Mouse (Mus musculus) heart, postnatal 0 days (tissue): ENCODE measurements around the gene Rtbdn. TPM values are rescaled to one million over a fixed set of nuclear protein-coding genes. Genes with fewer than 3 reads are reported as not detected.

Source experiments
- ATAC-seq: fragments of 200-750 bp; cut with Nextera tagmentation; 2 replicates; pipeline ENCODE4 v1.8.0; 2017; ENCODE audit warnings: low read depth, moderate number of reproducible peaks, moderate library complexity; ENCODE audit not compliant: insufficient read depth
- DNase-seq: peaks from one replicate; pipeline ENCODE4 v3.0.0-alpha.2; 2016; ENCODE audit warnings: low spot score
- H3K27ac ChIP-seq: fragments of 300-500 bp; sonication (generic); 2 replicates; pipeline ENCODE4 v1.5.1; 2014; ENCODE audit warnings: low read depth, mild to moderate bottlenecking
- H3K27me3 ChIP-seq: fragments of 300-500 bp; sonication (generic); 2 replicates; pipeline ENCODE4 v1.6.1; 2014; ENCODE audit warnings: low read length, mixed read lengths; ENCODE audit not compliant: control insufficient read depth, insufficient read depth
- H3K36me3 ChIP-seq: fragments of 300-500 bp; sonication (generic); replicated peaks from 2 replicates; pipeline ENCODE4 v1.6.1; 2014; ENCODE audit warnings: low read length, mixed read lengths; ENCODE audit not compliant: control insufficient read depth, insufficient read depth
- H3K4me1 ChIP-seq: fragments of 300-500 bp; sonication (generic); 2 replicates; pipeline ENCODE4 v1.6.1; 2014; ENCODE audit warnings: antibody characterized with exemption; ENCODE audit not compliant: control insufficient read depth, insufficient read depth
- H3K4me2 ChIP-seq: fragments of 300-500 bp; sonication (generic); 2 replicates; pipeline ENCODE4 v1.6.1; 2014; ENCODE audit warnings: low read depth, mild to moderate bottlenecking, low read length, moderate library complexity
- H3K4me3 ChIP-seq: fragments of 300-500 bp; sonication (generic); 2 replicates; pipeline ENCODE4 v1.5.1; 2014; ENCODE audit warnings: low read depth, low read length
- H3K9ac ChIP-seq: fragments of 300-500 bp; sonication (generic); replicated peaks from 2 replicates; pipeline ENCODE4 v1.6.1; 2014; ENCODE audit warnings: low read depth, low read length, mixed read lengths
- H3K9me3 ChIP-seq: fragments of 300-500 bp; sonication (generic); replicated peaks from 2 replicates; pipeline ENCODE4 v1.6.1; 2016; ENCODE audit warnings: low read length; ENCODE audit not compliant: control insufficient read depth
- CTCF ChIP-seq: IDR thresholded peaks from 2 replicates; pipeline ENCODE4 v1.5.1; 2016; ENCODE audit warnings: antibody characterized with exemption, control low read depth, low read depth
- EP300 ChIP-seq: IDR thresholded peaks from 2 replicates; pipeline ENCODE4 v1.6.1; 2016; ENCODE audit warnings: antibody characterized with exemption, low read depth
- WGBS: fragments of 180-500 bp; shearing (Covaris S2); extraction: QIAGEN DNeasy Blood & Tissue Kit; methylation state at CpG from one replicate; pipeline ENCODE4 v1.1.7; 2014; 5-methylcytosine and 5-hydroxymethylcytosine counted together
- polyA plus RNA-seq: library from polyadenylated mRNA; unstranded; fragments of >200 nt; fragmentation: Nextera tagmentation; extraction: Ambion mirVana; gene quantifications from 2 replicates; pipeline ENCODE4 v1.2.1, GENCODE M21; 2015
- total RNA-seq: library from RNA; depleted of rRNA; stranded (reverse); fragments of >200 nt; gene quantifications from 2 replicates; pipeline ENCODE4 v1.2.3, GENCODE M21; 2014; ENCODE audit warnings: low replicate concordance

Rtbdn gene
- total and polyA plus RNA-seq, 2 experiments from 2014 or later, result 0.10 TPM; not detected in 1

DNA sequence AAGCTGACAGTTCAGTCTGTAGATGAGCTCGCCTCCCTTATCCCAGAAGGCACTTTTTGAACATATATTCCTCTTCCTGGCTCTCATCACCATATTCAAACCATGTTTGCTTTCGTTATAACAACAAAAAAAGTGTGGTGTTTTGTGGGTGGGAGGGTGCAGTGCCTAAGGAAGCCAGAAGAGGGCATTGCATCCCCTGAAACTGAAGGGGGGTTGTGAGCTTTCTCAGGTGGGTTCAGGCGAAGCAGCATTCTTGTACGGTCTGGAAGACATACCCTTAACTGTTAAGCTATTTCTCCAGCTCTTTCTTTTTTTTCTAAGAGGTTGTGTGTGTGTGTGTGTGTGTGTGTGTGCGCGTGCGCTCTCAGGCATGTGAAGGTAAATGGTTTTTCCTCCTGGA lies 28.6 kb downstream of the Rtbdn start:
- DNase-seq (peak; percentile 72), ATAC-seq (no peak)
- no peak overlapping the region for H3K9ac ChIP-seq
- H3K27ac ChIP-seq, result 0 out of 2 replicates have a peak overlapping the region, but pooled peaks have one; percentile 92
- WGBS, result 40% methylated on average over 7 of the region's 7 CpGs
- H3K4me1 ChIP-seq, result peaks cover 24% of the 10 kb centered on the region
- H3K27me3 ChIP-seq, result no peaks in the 10 kb centered on the region
- no peak overlapping the region; the same call in 1 of the 2 replicates for H3K4me3 ChIP-seq
- H3K36me3 ChIP-seq, result peaks cover 30% of the 10 kb centered on the region
- H3K9me3 ChIP-seq, result no peaks in the 10 kb centered on the region
- TF ChIP-seq EP300 (0 out of 2 replicates have a peak, but pooled peaks have one; percentile 18), CTCF (peak; percentile 86)
- H3K4me2 ChIP-seq, result peak overlapping the region; percentile 92; the same call in 1 of the 2 replicates

DNA sequence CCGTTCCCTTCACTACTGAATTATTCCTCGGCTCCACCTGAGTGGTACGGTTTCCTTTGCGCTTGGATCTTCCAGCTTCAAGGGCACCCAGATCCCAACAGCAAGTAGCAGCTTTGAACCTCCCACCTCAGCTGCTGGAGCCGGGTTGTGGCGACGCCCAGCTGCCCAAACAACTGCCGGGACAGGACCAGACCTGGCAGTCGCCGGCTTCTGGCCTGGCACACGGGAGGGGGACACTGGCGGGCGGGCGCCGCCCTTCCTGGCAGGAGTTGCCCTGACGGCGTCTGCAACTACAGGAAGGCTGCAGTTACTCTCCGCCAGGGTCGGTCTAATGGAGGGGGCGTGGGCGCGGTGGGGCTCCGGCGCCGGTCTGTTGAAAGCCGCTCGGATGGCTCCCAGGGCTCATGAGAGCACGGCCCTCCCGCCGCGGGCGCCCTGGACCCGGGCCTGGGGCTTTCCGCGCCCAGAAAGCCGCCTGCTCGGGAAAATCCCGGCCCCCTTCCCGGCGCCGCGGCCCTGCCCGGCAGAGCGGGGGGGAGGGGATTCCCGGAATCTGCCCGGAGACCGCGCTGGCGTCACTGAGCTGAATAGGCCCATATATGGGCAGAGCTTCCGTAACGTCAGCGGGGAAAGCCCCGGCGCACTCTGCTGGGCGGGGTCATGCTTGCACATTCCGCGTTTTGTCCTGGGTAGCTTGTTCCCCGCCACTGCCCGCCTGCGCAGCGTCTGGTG lies 29.4 kb downstream of the Rtbdn start:
- Histone ChIP-seq H3K4me2 (peak overlapping the region; percentile 92), H3K4me1 (peaks cover 25% of the 10 kb centered on the region), H3K9me3 (no peaks in the 10 kb centered on the region), H3K27me3 (no peaks in the 10 kb centered on the region), H3K4me3 (peak overlapping the region; percentile 63), H3K36me3 (peaks cover 27% of the 10 kb centered on the region), H3K9ac (peak overlapping the region; percentile 67), H3K27ac (peak overlapping the region; percentile 92)
- ATAC-seq, result peak; percentile 71
- DNase-seq, result peak; percentile 93
- TF ChIP-seq CTCF (no peak), EP300 (no peak)
- WGBS, result 1% methylated on average over 59 of the region's 61 CpGs

- H3K4me2 ChIP-seq, result peak overlapping the region; percentile 92
- no peaks in the 10 kb centered on the region for H3K9me3 ChIP-seq
- peak overlapping the region; percentile 67 for H3K9ac ChIP-seq
- ATAC-seq (no peak), DNase-seq (no peak)
- peaks cover 31% of the 10 kb centered on the region for H3K4me1 ChIP-seq
- WGBS, result 2% methylated on average over 25 of the region's 25 CpGs
- H3K27me3 ChIP-seq, result no peaks in the 10 kb centered on the region
- peak overlapping the region; percentile 92 for H3K27ac ChIP-seq
- H3K36me3 ChIP-seq, result peaks cover 20% of the 10 kb centered on the region
- TF ChIP-seq CTCF (no peak), EP300 (no peak)
- H3K4me3 ChIP-seq, result peak overlapping the region; percentile 63
Observed at GRCm38 (mm10) chr8:84976763-84977434, 30.1 kb downstream of the Rtbdn start.

DNA sequence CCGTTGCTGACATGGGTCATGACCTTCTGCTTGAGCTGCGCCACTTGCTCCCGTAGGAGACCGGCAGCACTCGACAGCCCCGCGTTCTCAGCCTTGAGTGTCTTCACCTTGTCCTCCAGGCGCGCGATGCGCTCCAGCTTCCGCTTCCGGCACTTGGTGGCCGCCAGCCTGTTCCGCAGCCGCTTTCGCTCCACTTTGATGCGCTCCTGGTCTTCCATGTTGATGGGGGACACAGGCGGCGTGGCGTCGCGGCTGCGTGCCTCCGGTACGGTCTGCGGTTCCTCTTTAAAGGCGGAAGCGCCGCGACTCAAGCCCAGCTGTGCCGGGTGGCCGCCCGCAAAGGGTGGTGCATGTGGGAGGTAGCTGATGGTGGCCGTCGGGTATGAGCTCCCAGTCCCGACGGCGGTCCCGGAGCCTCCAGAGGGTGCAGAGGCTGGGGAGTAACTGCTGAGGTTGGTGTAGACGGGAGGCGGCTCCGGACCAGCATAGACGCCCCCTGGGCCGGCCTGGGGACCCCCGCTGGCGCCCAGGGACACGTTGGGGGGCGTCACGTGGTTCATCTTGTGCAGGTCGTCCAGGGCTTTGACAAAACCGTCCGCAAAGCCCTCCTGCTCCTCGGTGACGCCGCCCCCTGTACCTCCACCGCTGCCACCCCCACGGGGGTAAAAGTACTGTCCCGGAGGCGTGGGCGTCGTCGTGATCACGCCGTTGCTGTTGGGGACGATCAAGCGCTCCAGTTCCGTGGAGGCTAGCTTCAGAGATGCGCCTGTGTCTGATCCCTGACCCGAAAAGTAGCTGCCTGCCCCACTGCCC lies 30.9 kb downstream of the Rtbdn start:
- Histone ChIP-seq H3K27ac (peak overlapping the region; percentile 92), H3K4me1 (peaks cover 33% of the 10 kb centered on the region), H3K4me2 (peak overlapping the region; percentile 92), H3K9ac (peak overlapping the region; percentile 67), H3K27me3 (no peaks in the 10 kb centered on the region), H3K36me3 (peaks cover 14% of the 10 kb centered on the region), H3K9me3 (no peaks in the 10 kb centered on the region), H3K4me3 (peak overlapping the region; percentile 63)
- TF ChIP-seq EP300 (no peak), CTCF (no peak)
- no peak for ATAC-seq
- under 1% methylated on average over 66 of the region's 70 CpGs for WGBS
- peak; percentile 31 for DNase-seq

- peaks cover 6% of the 10 kb centered on the region for H3K36me3 ChIP-seq
Observed at GRCm38 (mm10) chr8:84978248-84978940, 31.6 kb downstream of the Rtbdn start, which contains the start of gene Junb. Gene Junb (minus strand): TSS chr8:84978718.

More at GRCm38 (mm10) chr8:84978248-84978940, 31.6 kb downstream of the Rtbdn start, which contains the start of gene Junb:
- Histone ChIP-seq H3K9me3 (no peaks in the 10 kb centered on the region), H3K4me3 (peak within 1 kb of the TSS; percentile 63), H3K27ac (peak within 1 kb of the TSS; percentile 92), H3K4me2 (peak within 1 kb of the TSS; percentile 92), H3K4me1 (peaks cover 33% of the 10 kb centered on the region), H3K27me3 (no peaks in the 10 kb centered on the region), H3K9ac (peak within 1 kb of the TSS; percentile 67)
- ATAC-seq (peak; percentile 68), DNase-seq (peak; percentile 89)
- TF ChIP-seq EP300 (peak; percentile 88), CTCF (no peak)
- under 1% methylated on average over 62 of the region's 63 CpGs for WGBS
